Mouse (Mus musculus) G1E (cell line): ENCODE data around the gene G6pd2.

ENCODE experiments used
- CTCF ChIP-seq: IDR thresholded peaks from 2 replicates; pipeline ENCODE4 v1.5.1; 2012; ENCODE audit warnings: low read depth, low read length, inconsistent platforms, mixed read lengths
- GATA1 ChIP-seq: IDR thresholded peaks from 2 replicates; pipeline ENCODE4 v1.6.1; 2012; ENCODE audit warnings: borderline replicate concordance, low read length, inconsistent platforms, mixed read lengths
- GATA2 ChIP-seq: IDR thresholded peaks from 2 replicates; pipeline ENCODE4 v1.6.1; 2012; ENCODE audit warnings: low read depth, low read length, inconsistent platforms, borderline replicate concordance
- POLR2AphosphoS5 ChIP-seq: IDR thresholded peaks from 2 replicates; pipeline ENCODE4 v1.6.1; 2012; ENCODE audit warnings: low read depth, low read length, inconsistent platforms; ENCODE audit not compliant: insufficient replicate concordance
- TAL1 ChIP-seq: conservative IDR thresholded peaks from 2 replicates; pipeline ENCODE4 v1.6.1; 2012; ENCODE audit warnings: low read depth, low read length, inconsistent platforms, mixed read lengths

- no peak for TF ChIP-seq CTCF
- no peak for TF ChIP-seq TAL1
- TF ChIP-seq POLR2AphosphoS5: no peak
- TF ChIP-seq GATA1: no peak
- TF ChIP-seq GATA2: no peak
These were observed 35.3 kb downstream of the G6pd2 start for GRCm38 (mm10) chr5:61843891-61844290.
